Mouse (Mus musculus): ENCODE results near the gene Dnaic1. TPM values are rescaled to one million over a fixed set of nuclear protein-coding genes. Genes with fewer than 3 reads are reported as not detected.

Gene Dnaic1
- polyA plus RNA-seq, 1 experiment from 2014 or later: 1.2 TPM

DNA sequence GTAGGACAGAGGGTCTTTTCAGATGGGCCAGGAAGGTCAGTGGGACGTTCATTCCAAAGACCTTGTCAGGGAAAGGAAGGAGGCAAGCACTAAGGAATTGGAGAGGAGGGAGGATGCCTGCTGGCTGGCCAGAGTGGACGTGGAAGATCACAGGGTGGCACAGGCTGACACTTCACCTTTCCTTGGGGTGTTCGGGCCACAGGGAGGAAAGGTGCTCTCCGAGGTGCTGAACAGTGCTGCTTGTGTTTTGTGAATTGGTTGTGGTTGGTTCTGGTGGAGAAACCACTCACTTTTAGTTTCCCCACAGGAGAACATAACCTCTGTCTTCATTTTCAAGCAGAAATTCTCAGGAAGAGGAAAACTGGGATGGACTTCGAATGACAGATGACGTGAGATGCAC lies 37.2 kb upstream of the Dnaic1 start:
- Histone ChIP-seq H3K27me3 (ENCODE audit: control insufficient read depth, insufficient read depth, low read length) (peaks cover 2% of the 10 kb centered on the region; the same call in 1 of the 2 replicates), H3K9me3 (replicated peaks; ENCODE audit: control insufficient read depth, low read length) (no peaks in the 10 kb centered on the region), H3K9ac (ENCODE audit: low read depth, low read length) (no peak overlapping the region), H3K36me3 (ENCODE audit: control insufficient read depth, insufficient read depth, low read length) (no peaks in the 10 kb centered on the region), H3K4me3 (ENCODE audit: low read depth, low read length) (no peak overlapping the region), H3K4me2 (no peak overlapping the region), H3K4me1 (ENCODE audit: control insufficient read depth, insufficient read depth, low read length) (0 out of 2 replicates have a peak, but pooled peaks cover 5% of the 10 kb centered on the region), H3K27ac (ENCODE audit: low read depth, low read length) (no peak overlapping the region)
- ATAC-seq (replicated peaks; ENCODE audit: insufficient number of reproducible peaks, low FRiP score, low TSS enrichment): no peak
- WGBS (ENCODE audit: insufficient replicate concordance): 18% methylated on average over 6 of the region's 6 CpGs

DNA sequence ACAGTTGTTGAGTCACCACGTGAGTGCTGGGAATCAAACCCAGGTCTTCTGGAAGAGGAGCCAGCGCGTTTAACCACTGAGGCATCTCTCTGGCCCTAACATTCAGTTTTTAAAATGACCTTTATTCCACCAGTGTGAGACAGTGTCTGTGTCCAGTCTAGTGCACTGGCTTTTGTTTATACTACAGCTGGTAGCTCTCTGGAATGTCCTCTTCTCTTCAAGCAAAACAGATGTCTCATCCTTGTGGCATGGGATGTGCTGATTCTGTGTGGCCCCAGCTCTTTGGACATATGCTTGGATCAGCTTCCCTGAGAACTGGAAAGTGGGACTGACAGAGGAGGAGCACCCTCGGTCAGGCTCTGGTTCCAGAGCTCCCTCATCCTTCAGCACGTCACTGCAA lies 34.7 kb upstream of the Dnaic1 start:
- Histone ChIP-seq H3K4me3 (ENCODE audit: low read depth, low read length) (no peak overlapping the region), H3K4me1 (ENCODE audit: control insufficient read depth, insufficient read depth, low read length) (no peaks in the 10 kb centered on the region), H3K36me3 (ENCODE audit: control insufficient read depth, insufficient read depth, low read length) (no peaks in the 10 kb centered on the region), H3K9me3 (replicated peaks; ENCODE audit: control insufficient read depth, low read length) (no peaks in the 10 kb centered on the region), H3K9ac (ENCODE audit: low read depth, low read length) (no peak overlapping the region), H3K4me2 (no peak overlapping the region), H3K27ac (ENCODE audit: low read depth, low read length) (no peak overlapping the region), H3K27me3 (ENCODE audit: control insufficient read depth, insufficient read depth, low read length) (no peaks in the 10 kb centered on the region)
- ATAC-seq (replicated peaks; ENCODE audit: insufficient number of reproducible peaks, low FRiP score, low TSS enrichment): no peak
- 69% methylated on average over 5 of the region's 5 CpGs for WGBS (ENCODE audit: insufficient replicate concordance)

DNA sequence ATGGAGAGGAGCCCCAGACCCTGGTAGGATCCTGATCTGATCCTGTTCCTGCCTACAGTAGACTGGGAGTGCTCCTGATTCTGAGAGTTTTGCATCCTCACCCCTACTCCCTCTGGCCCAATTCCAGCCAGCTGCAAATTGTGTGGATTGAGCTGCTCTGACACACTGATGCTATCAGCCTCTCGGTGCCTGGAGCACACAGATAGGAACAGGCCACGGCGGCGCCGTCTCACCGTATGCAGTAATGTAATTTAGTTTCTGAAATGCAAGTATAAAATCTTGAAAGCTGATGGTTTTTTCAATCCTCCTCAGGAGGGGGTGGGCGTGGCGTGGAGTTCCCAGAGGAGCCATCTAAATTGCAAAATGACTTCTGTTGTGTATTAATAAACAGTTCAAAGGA lies 27.4 kb upstream of the Dnaic1 start:
- 66% methylated on average over 8 of the region's 8 CpGs for WGBS (ENCODE audit: insufficient replicate concordance)
- Histone ChIP-seq H3K36me3 (ENCODE audit: control insufficient read depth, insufficient read depth, low read length) (no peaks in the 10 kb centered on the region), H3K4me3 (ENCODE audit: low read depth, low read length) (no peak overlapping the region), H3K27me3 (ENCODE audit: control insufficient read depth, insufficient read depth, low read length) (no peaks in the 10 kb centered on the region), H3K4me1 (ENCODE audit: control insufficient read depth, insufficient read depth, low read length) (no peaks in the 10 kb centered on the region), H3K27ac (ENCODE audit: low read depth, low read length) (no peak overlapping the region), H3K9me3 (replicated peaks; ENCODE audit: control insufficient read depth, low read length) (no peaks in the 10 kb centered on the region), H3K4me2 (no peak overlapping the region), H3K9ac (ENCODE audit: low read depth, low read length) (no peak overlapping the region)
- no peak for ATAC-seq (replicated peaks; ENCODE audit: insufficient number of reproducible peaks, low FRiP score, low TSS enrichment)

DNA sequence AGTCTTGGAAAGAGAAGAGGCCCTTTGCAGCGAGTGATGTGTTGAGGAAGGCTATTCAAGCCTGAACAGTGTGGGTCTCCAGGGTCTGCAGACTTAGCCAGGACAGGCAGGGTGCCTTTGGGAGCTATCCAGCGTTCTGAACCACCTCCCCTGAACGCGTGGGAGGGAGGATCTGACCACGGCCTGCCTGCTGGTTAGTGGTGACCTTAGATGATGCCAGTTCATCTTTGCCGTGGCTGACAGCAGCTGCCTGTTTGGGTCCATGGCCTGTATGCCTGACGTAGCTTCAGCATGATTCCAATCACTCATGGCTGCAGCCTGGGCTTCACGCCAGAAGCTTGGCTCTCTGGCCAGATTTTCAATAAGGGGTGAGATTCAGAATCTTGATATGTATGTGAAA lies 23.6 kb upstream of the Dnaic1 start:
- Histone ChIP-seq H3K27me3 (ENCODE audit: control insufficient read depth, insufficient read depth, low read length) (no peaks in the 10 kb centered on the region), H3K9ac (ENCODE audit: low read depth, low read length) (no peak overlapping the region), H3K27ac (ENCODE audit: low read depth, low read length) (no peak overlapping the region), H3K36me3 (ENCODE audit: control insufficient read depth, insufficient read depth, low read length) (no peaks in the 10 kb centered on the region), H3K4me1 (ENCODE audit: control insufficient read depth, insufficient read depth, low read length) (no peaks in the 10 kb centered on the region), H3K4me3 (ENCODE audit: low read depth, low read length) (no peak overlapping the region), H3K4me2 (no peak overlapping the region), H3K9me3 (replicated peaks; ENCODE audit: control insufficient read depth, low read length) (no peaks in the 10 kb centered on the region)
- WGBS (ENCODE audit: insufficient replicate concordance): 16% methylated on average over 8 of the region's 8 CpGs
- no peak for ATAC-seq (replicated peaks; ENCODE audit: insufficient number of reproducible peaks, low FRiP score, low TSS enrichment)

DNA sequence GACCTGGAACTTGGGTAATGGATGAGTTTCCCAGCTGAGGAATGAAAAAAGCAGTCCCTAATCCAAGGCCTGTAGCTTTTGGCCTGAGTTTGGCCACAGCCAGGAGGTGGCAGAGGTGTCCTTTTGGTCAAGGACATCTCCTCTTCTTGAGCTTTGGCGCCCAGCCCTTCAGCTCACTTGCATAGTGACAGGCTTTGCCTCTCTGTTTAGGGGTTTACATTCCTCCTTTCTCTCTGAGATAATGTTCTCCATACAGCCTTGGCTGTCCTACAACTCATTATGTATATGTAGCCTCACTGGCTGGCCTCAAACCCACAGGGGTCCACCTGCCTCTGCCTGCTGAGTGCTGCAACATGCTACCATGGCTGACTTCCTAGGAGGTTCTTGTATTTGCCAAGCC lies 22.5 kb upstream of the Dnaic1 start:
- 78% methylated on average over 1 of the region's 1 CpGs for WGBS (ENCODE audit: insufficient replicate concordance)
- Histone ChIP-seq H3K4me1 (ENCODE audit: control insufficient read depth, insufficient read depth, low read length) (no peaks in the 10 kb centered on the region), H3K27ac (ENCODE audit: low read depth, low read length) (no peak overlapping the region), H3K9me3 (replicated peaks; ENCODE audit: control insufficient read depth, low read length) (no peaks in the 10 kb centered on the region), H3K4me3 (ENCODE audit: low read depth, low read length) (no peak overlapping the region), H3K4me2 (no peak overlapping the region), H3K27me3 (ENCODE audit: control insufficient read depth, insufficient read depth, low read length) (no peaks in the 10 kb centered on the region), H3K36me3 (ENCODE audit: control insufficient read depth, insufficient read depth, low read length) (no peaks in the 10 kb centered on the region), H3K9ac (ENCODE audit: low read depth, low read length) (no peak overlapping the region)
- ATAC-seq (replicated peaks; ENCODE audit: insufficient number of reproducible peaks, low FRiP score, low TSS enrichment): no peak

DNA sequence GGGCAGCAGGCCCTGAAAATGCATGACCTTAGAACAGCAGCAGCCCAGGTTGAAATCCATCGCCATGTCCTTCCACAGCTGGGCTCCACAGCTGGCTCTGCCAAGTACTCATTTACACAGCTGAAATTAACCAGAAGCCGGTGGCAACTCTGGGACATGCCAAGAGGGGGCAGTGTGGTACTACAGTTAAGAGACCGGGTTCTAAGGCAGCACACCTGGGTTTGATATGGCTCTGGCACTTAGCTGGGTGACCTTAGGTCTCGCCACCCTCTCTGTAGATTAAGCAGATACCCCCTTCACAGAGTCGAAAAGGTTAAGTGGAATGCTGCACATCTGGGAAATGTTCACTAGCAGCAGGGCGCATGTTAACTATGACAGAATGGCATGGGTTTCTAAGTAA lies 17.0 kb upstream of the Dnaic1 start:
- no peaks in the 10 kb centered on the region for H3K27me3 ChIP-seq (ENCODE audit: control insufficient read depth, insufficient read depth, low read length)
- ATAC-seq (replicated peaks; ENCODE audit: insufficient number of reproducible peaks, low FRiP score, low TSS enrichment): no peak
- WGBS (ENCODE audit: insufficient replicate concordance): 30% methylated on average over 6 of the region's 6 CpGs
- no peaks in the 10 kb centered on the region for H3K9me3 ChIP-seq (replicated peaks; ENCODE audit: control insufficient read depth, low read length)
- H3K4me1 ChIP-seq (ENCODE audit: control insufficient read depth, insufficient read depth, low read length): peaks cover 5% of the 10 kb centered on the region
- no peak overlapping the region for H3K4me2 ChIP-seq
- H3K27ac ChIP-seq (ENCODE audit: low read depth, low read length): no peak overlapping the region
- H3K9ac ChIP-seq (ENCODE audit: low read depth, low read length): no peak overlapping the region
- no peaks in the 10 kb centered on the region for H3K36me3 ChIP-seq (ENCODE audit: control insufficient read depth, insufficient read depth, low read length)
- H3K4me3 ChIP-seq (ENCODE audit: low read depth, low read length): no peak overlapping the region

DNA sequence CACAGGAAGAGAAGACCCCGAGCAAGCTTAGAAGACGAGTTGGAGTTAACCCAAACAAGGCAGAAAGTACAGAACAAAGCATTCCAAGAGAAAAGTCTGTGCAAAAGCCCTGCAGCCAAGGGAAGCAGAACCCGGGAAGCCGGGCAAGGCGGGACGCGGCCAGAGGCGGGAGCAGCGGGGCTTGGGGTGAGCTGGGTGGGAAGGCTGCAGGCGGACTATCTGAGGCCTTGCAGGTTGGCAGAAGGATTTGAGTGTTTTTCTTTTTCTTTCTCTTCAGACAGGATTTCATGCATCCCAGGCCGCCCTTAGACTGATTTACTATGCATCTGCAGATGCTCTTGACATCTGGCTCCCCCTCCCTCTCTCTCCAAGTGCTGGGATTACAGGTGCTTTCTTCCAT lies 16.5 kb upstream of the Dnaic1 start:
- ATAC-seq (replicated peaks; ENCODE audit: insufficient number of reproducible peaks, low FRiP score, low TSS enrichment): no peak
- no peak overlapping the region for H3K27ac ChIP-seq (ENCODE audit: low read depth, low read length)
- H3K36me3 ChIP-seq (ENCODE audit: control insufficient read depth, insufficient read depth, low read length): no peaks in the 10 kb centered on the region
- H3K4me1 ChIP-seq (ENCODE audit: control insufficient read depth, insufficient read depth, low read length): peaks cover 5% of the 10 kb centered on the region
- H3K27me3 ChIP-seq (ENCODE audit: control insufficient read depth, insufficient read depth, low read length): no peaks in the 10 kb centered on the region
- H3K9ac ChIP-seq (ENCODE audit: low read depth, low read length): no peak overlapping the region
- no peak overlapping the region for H3K4me2 ChIP-seq
- no peak overlapping the region for H3K4me3 ChIP-seq (ENCODE audit: low read depth, low read length)
- H3K9me3 ChIP-seq (replicated peaks; ENCODE audit: control insufficient read depth, low read length): no peaks in the 10 kb centered on the region
- 77% methylated on average over 11 of the region's 11 CpGs for WGBS (ENCODE audit: insufficient replicate concordance)

DNA sequence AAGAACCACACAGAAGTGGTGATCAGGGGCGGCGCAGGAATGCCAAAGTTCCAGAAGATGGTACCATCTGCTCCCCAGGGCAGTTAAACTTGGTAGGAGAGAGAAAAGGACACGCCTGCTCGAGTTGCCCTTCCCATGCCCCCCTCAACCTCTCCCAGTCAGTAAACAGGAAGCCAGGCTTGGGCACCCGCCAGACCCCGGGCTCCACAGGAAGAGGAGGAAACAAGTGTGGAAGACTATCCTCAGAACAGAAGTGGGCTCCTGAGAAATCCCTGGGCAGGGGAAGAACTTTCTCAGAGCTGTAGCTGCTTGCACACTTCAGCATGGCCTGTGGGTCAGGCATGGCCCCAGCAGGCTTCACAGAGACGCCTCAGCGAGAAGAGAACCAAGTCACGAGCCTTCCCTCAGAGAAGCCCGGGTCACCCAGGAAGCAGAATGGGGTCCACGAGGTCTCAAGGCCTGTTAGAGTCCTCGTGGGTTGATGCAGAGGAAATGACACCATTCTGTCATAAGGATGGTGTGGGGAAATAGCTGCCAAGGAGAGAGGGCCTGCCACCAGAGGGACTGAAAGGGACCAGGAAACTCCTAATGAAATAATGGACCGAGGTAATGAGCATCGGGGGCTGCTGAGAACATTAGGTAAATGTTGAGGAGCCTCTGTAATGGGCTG lies 14.4 kb upstream of the Dnaic1 start:
- no peak for ATAC-seq (replicated peaks; ENCODE audit: insufficient number of reproducible peaks, low FRiP score, low TSS enrichment)
- Histone ChIP-seq H3K9ac (ENCODE audit: low read depth, low read length) (no peak overlapping the region), H3K36me3 (ENCODE audit: control insufficient read depth, insufficient read depth, low read length) (no peaks in the 10 kb centered on the region), H3K27ac (ENCODE audit: low read depth, low read length) (0 out of 2 replicates have a peak overlapping the region, but pooled peaks have one; percentile 10), H3K4me1 (ENCODE audit: control insufficient read depth, insufficient read depth, low read length) (peaks cover 5% of the 10 kb centered on the region), H3K4me3 (ENCODE audit: low read depth, low read length) (no peak overlapping the region), H3K27me3 (ENCODE audit: control insufficient read depth, insufficient read depth, low read length) (no peaks in the 10 kb centered on the region), H3K4me2 (peak overlapping the region; percentile 16; the same call in 1 of the 2 replicates), H3K9me3 (replicated peaks; ENCODE audit: control insufficient read depth, low read length) (no peaks in the 10 kb centered on the region)
- 58% methylated on average over 14 of the region's 14 CpGs for WGBS (ENCODE audit: insufficient replicate concordance)

DNA sequence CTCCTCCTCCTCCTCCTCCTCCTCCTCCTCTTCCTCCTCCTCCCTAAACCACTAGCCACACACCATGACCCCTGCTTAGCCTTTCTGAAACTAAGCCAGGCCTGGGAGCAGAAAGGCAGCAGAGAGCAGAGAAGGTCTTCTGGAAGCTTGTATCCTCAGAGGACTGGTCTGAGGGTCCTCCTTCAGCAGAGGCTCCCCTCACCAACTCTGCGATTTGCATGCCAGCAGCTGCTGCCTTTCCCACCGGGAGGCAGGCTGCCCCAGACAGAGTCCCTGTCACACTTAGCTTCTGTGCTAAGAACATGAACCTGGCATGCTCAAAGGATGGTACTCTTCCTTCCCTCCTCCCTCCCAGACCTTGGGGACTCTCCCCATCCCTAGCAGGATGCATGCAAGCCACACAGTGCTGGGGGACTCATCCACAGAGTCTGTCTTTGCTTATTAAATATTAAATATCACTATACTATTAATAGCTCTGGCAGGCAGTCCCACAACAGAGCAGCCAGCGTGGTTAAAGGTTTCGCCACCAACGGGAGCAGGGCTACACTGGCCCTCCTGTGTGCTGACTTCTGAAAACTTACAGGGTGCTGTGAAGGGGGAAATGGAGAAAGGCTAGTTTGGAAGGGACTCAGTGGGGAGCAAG lies 13.1 kb upstream of the Dnaic1 start:
- Histone ChIP-seq H3K4me2 (no peak overlapping the region), H3K9me3 (replicated peaks; ENCODE audit: control insufficient read depth, low read length) (no peaks in the 10 kb centered on the region), H3K4me3 (ENCODE audit: low read depth, low read length) (no peak overlapping the region), H3K36me3 (ENCODE audit: control insufficient read depth, insufficient read depth, low read length) (no peaks in the 10 kb centered on the region), H3K9ac (ENCODE audit: low read depth, low read length) (no peak overlapping the region), H3K4me1 (ENCODE audit: control insufficient read depth, insufficient read depth, low read length) (peaks cover 5% of the 10 kb centered on the region), H3K27me3 (ENCODE audit: control insufficient read depth, insufficient read depth, low read length) (no peaks in the 10 kb centered on the region), H3K27ac (ENCODE audit: low read depth, low read length) (no peak overlapping the region)
- ATAC-seq (replicated peaks; ENCODE audit: insufficient number of reproducible peaks, low FRiP score, low TSS enrichment): no peak
- 51% methylated on average over 5 of the region's 5 CpGs for WGBS (ENCODE audit: insufficient replicate concordance)

Data from heart, embryonic 11.5 days (tissue).